Mouse (Mus musculus) G1E (cell line): ENCODE results near the gene Lsamp.

Experiments used
- CTCF ChIP-seq: IDR thresholded peaks from 2 replicates; pipeline ENCODE4 v1.5.1; 2012; ENCODE audit warnings: low read depth, low read length, inconsistent platforms, mixed read lengths
- GATA1 ChIP-seq: IDR thresholded peaks from 2 replicates; pipeline ENCODE4 v1.6.1; 2012; ENCODE audit warnings: borderline replicate concordance, low read length, inconsistent platforms, mixed read lengths
- TAL1 ChIP-seq: conservative IDR thresholded peaks from 2 replicates; pipeline ENCODE4 v1.6.1; 2012; ENCODE audit warnings: low read depth, low read length, inconsistent platforms, mixed read lengths

DNA sequence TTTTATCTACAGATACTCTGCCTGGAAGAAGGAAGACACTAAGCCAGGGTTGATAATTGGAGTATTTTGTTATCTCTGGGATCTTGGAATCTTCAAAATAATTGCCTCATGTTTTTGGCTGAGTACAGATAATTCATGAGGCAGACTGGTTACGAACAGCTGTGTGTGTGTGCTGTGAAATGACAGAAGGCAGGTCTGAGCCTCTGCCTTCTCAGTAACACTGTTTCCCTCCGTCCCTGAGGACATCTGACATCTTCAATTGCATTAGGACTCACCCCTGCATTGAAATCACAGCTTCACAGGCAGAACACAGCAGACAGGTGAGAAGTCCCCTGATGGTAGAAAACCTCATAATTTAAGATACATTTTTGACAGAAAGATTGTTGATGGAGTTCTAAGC is 323.5 kb downstream of the Lsamp start:
- TF ChIP-seq CTCF: no peak
- no peak for TF ChIP-seq TAL1
- no peak for TF ChIP-seq GATA1
